Mouse (Mus musculus): ENCODE data around the gene Mrpl10. TPM values are rescaled to one million over a fixed set of nuclear protein-coding genes. Genes with fewer than 3 reads are reported as not detected.

The Mrpl10 gene
- total RNA-seq, 2 experiments from 2014 or later = 66.5 to 67.0 TPM

GRCm38 (mm10) chr11:97031977-97032376 lies 9.4 kb upstream of the Mrpl10 start:
- intact Hi-C loops (cut with DNase I) = no loop called here
- no peak for DNase-seq (ENCODE audit: extremely low spot score in 1 of 2, low spot score in 2 of 2)
- no peak for TF ChIP-seq CTCF (IDR thresholded peaks at IDR 0.05)
- Histone ChIP-seq H3K27ac (no peak overlapping the region), H3K4me3 (no peak overlapping the region)

DNA sequence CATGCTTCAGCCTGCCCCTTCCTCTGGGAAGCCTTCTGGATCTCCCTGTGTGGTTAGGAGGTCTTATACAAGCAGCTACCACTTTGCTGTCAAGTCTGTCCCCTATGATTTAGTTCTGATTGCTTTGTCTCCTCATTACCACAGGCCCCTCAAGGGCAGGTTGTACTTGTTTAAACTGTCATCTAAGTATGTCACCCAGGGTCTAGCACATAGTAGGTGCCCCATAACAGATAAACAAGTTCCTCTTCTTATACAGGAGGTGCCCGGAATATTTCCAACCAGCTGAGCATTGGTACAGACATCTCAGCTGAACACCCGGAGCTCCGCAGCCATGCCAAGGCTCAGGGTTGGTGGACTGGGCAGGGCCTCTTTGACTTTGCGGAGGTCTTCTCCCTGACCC lies 8.9 kb upstream of the Mrpl10 start:
- no peak for TF ChIP-seq CTCF (IDR thresholded peaks at IDR 0.05)
- H3K27ac ChIP-seq = no peak overlapping the region
- intact Hi-C loops (cut with DNase I) = no loop called here
- DNase-seq (ENCODE audit: extremely low spot score in 1 of 2, low spot score in 2 of 2) = no peak
- no peak overlapping the region for H3K4me3 ChIP-seq

DNA sequence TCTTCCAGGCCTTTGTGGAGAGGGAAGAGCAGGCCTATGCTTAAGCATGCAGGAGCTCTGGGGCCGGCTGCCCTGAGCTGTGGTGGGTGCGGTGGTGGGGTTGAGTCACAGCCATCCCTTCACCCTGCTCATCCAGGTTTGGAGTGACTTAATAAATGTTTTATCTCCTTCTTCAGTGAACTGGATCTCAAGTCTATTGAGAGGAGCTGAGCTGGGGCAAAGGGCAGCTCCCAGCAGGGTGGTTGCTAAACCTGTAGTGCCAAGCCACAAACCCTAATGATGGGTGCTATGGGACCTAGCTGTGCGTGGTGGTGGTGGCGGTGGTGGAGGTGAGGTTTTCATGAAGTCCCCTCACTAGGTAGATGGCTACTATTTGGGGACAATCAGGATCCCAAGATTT lies 7.6 kb upstream of the Mrpl10 start:
- intact Hi-C loops (cut with DNase I) = no loop called here

DNA sequence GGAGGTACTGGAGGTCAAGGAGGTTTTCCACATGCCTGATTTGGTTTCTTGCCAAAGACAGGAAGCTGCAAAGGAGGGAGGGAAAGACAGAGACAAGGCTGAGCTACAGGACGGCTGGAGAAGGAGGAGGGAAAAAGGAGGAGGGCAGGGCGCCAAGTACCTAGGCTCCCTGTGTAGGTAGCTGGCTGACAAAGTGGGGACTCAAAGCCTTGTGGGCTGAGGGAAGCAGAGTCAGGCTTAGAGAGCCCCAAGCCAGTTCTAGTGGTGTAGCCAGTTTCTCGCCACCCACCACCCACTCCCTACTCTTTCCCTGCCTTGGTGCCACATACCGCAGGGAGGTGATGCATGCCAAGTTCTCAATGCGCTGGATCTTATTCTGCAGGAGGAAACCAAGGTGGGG lies 5.2 kb upstream of the Mrpl10 start:
- DNase-seq (ENCODE audit: extremely low spot score in 1 of 2, low spot score in 2 of 2) = peak; percentile 48 to 66
- no peak overlapping the region for H3K27ac ChIP-seq
- no peak for TF ChIP-seq CTCF (IDR thresholded peaks at IDR 0.05)
- H3K4me3 ChIP-seq = no peak overlapping the region
- intact Hi-C loops (cut with DNase I) = no loop called here

More for the DNA sequence above, 7.6 kb upstream of the Mrpl10 start:
- no peak for TF ChIP-seq CTCF (IDR thresholded peaks at IDR 0.05)
- Histone ChIP-seq H3K27ac (no peak overlapping the region), H3K4me3 (no peak overlapping the region)
- no peak for DNase-seq (ENCODE audit: extremely low spot score in 1 of 2, low spot score in 2 of 2)

- H3K27ac ChIP-seq = no peak overlapping the region
- TF ChIP-seq CTCF (IDR thresholded peaks at IDR 0.05) = no peak
- DNase-seq (ENCODE audit: extremely low spot score in 1 of 2, low spot score in 2 of 2) = no peak
- no peak overlapping the region for H3K4me3 ChIP-seq
- intact Hi-C loops (cut with DNase I) = no loop called here
Measured at GRCm38 (mm10) chr11:97038881-97039280, 2.5 kb upstream of the Mrpl10 start.

DNA sequence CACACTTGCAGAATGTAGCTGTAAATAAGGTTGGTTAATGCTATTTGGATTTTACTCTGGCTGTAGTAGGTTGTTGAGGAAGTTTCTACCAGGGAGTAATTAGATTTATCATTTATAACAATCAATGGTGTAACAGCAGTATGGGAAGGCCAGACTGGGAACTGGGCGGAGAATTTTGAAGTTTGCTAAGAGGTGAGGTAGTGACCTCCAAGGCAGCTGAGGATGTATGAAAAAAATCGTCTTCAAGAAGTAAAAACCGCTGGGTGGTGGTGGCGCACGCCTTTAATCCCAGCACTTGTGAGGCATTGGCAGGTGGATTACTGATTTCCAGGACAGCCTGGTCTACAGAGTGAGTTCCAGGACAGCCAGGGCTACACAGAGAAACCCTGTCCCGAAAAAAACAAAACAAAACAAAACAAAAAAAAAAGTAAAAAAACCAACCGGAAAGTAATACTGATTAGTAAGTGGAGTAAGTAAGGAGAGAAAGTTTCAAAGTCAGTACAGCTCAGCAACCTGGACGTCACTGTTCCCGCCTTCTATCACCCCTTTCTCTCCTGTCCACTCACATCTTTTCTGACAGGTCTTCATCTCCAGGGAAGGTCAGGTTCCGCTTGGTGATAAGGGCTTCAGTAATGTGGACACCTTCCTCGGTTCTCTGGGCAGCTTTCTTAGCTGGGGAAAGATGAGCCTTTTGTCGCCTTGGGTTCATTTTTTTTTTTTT lies 899 bp upstream of the Mrpl10 start:
- no peak for DNase-seq (ENCODE audit: extremely low spot score in 1 of 2, low spot score in 2 of 2)
- Histone ChIP-seq H3K4me3 (peak overlapping the region; percentile 48), H3K27ac (no peak overlapping the region)
- no peak for TF ChIP-seq CTCF (IDR thresholded peaks at IDR 0.05)
- intact Hi-C loops (cut with DNase I) = no loop called here

- no peak for TF ChIP-seq CTCF (IDR thresholded peaks at IDR 0.05)
- Histone ChIP-seq H3K4me3 (no peak overlapping the region), H3K27ac (no peak overlapping the region)
- intact Hi-C loops (cut with DNase I) = no loop called here
- no peak for DNase-seq (ENCODE audit: extremely low spot score in 1 of 2, low spot score in 2 of 2)
Measured at GRCm38 (mm10) chr11:97044902-97045301, 3.5 kb downstream of the Mrpl10 start.

- Histone ChIP-seq H3K4me3 (no peak overlapping the region), H3K27ac (no peak overlapping the region)
- no peak for DNase-seq (ENCODE audit: extremely low spot score in 1 of 2, low spot score in 2 of 2)
- intact Hi-C loops (cut with DNase I) = no loop called here
- peak; percentile 34 for TF ChIP-seq CTCF (IDR thresholded peaks at IDR 0.05)
Measured at GRCm38 (mm10) chr11:97045861-97046260, 4.5 kb downstream of the Mrpl10 start.

- no peak for TF ChIP-seq CTCF (IDR thresholded peaks at IDR 0.05)
- Histone ChIP-seq H3K4me3 (no peak overlapping the region), H3K27ac (no peak overlapping the region)
- no peak for DNase-seq (ENCODE audit: extremely low spot score in 1 of 2, low spot score in 2 of 2)
- intact Hi-C loops (cut with DNase I) = no loop called here
Measured at GRCm38 (mm10) chr11:97048090-97048650, 6.8 kb downstream of the Mrpl10 start.

- no peak for DNase-seq (ENCODE audit: extremely low spot score in 1 of 2, low spot score in 2 of 2)
- Histone ChIP-seq H3K4me3 (no peak overlapping the region), H3K27ac (no peak overlapping the region)
- TF ChIP-seq CTCF (IDR thresholded peaks at IDR 0.05) = no peak
- intact Hi-C loops (cut with DNase I) = no loop called here
Measured at GRCm38 (mm10) chr11:97049492-97050085, 8.2 kb downstream of the Mrpl10 start.

GRCm38 (mm10) chr11:97050216-97050943 lies 9.0 kb downstream of the Mrpl10 start, which contains the start of gene Osbpl7:
Osbpl7 (plus strand) TSS chr11:97050628.
- TF ChIP-seq CTCF (IDR thresholded peaks at IDR 0.05) = peak; percentile 11
- Histone ChIP-seq H3K4me3 (peak within 1 kb of the TSS; percentile 68), H3K27ac (peak within 1 kb of the TSS; percentile 58; the same call in 1 of the 2 replicates)
- DNase-seq (ENCODE audit: extremely low spot score in 1 of 2, low spot score in 2 of 2) = peak; percentile 73 to 76
- intact Hi-C loops (cut with DNase I) = no loop called here
